9 mouse cellular contexts compared by ENCODE assay signal in the genomic region with DNA sequence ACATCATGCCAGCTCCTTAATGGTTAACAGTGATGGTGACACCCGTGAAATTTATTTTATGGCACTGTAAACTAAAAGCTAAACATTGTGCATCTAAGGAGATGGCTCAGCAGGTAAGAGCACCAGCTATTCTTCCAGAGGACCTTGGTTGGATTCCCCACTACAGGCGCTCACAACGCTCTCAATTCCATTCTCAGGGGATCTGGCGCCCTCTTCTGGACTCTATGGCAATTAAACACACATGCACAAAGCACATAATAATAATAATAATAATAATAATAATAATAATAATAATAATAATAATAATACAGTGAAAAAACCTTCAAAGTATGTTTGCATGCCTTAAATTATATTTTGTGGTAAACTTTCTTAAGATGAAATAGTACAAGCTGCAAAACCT. TPM values are rescaled to one million over a fixed set of nuclear protein-coding genes. Genes with fewer than 3 reads are reported as not detected.
DNase-seq lines count a peak whose midpoint lies in the region; ATAC-seq and TF ChIP-seq lines count a peak whose summit lies in the region.
"Had no signal": no experiment of that assay in that cellular context is flagged by ENCODE, and none has a peak within 500 bp of the region (broad histone marks: within the 10 kb centered on the region; RNA-seq: fewer than 3 reads in every experiment).

No protein-coding gene starts in this region.

- H3K4me1 ChIP-seq in hindbrain, postnatal 0 days (ENCODE audit: insufficient read depth, low read length), result no peaks in the 10 kb centered on the region
- H3K4me1 ChIP-seq in hindbrain, embryonic 16.5 days (ENCODE audit: control insufficient read depth, insufficient read depth, low read depth, low read length), result no peaks in the 10 kb centered on the region
- no peaks in the 10 kb centered on the region for H3K4me1 ChIP-seq in stomach, postnatal 0 days (replicated peaks; ENCODE audit: control insufficient read depth, insufficient read depth)

- peak; percentile 26 for TF ChIP-seq CTCF in hindbrain, postnatal 0 days (IDR thresholded peaks at IDR 0.05; ENCODE audit: low read depth)
- TF ChIP-seq CTCF in stomach, postnatal 0 days (IDR thresholded peaks at IDR 0.05; ENCODE audit: low read depth), result peak; percentile 44

- no peaks in the 10 kb centered on the region for H3K27me3 ChIP-seq in hindbrain, postnatal 0 days (ENCODE audit: insufficient read depth, low read length)
- no peaks in the 10 kb centered on the region for H3K27me3 ChIP-seq in hindbrain, embryonic 16.5 days (replicated peaks; ENCODE audit: control insufficient read depth, insufficient read depth, low read length)
- H3K27me3 ChIP-seq in stomach, postnatal 0 days (ENCODE audit: control insufficient read depth, insufficient read depth, low read length), result no peaks in the 10 kb centered on the region

- no peak overlapping the region for H3K27ac ChIP-seq in hindbrain, postnatal 0 days
- H3K27ac ChIP-seq in hindbrain, embryonic 16.5 days (ENCODE audit: low read depth, low read length), result no peak overlapping the region
- H3K27ac ChIP-seq in stomach, postnatal 0 days (replicated peaks), result no peak overlapping the region

- no peaks in the 10 kb centered on the region for H3K36me3 ChIP-seq in hindbrain, postnatal 0 days (ENCODE audit: insufficient read depth, low read length)
- H3K36me3 ChIP-seq in hindbrain, embryonic 16.5 days (ENCODE audit: control insufficient read depth, insufficient read depth, low read length), result no peaks in the 10 kb centered on the region
- no peaks in the 10 kb centered on the region for H3K36me3 ChIP-seq in stomach, postnatal 0 days (ENCODE audit: control insufficient read depth, insufficient read depth, low read length)

- no peak for ATAC-seq in hindbrain, postnatal 0 days
- no peak for ATAC-seq in hindbrain, embryonic 16.5 days
- no peak for ATAC-seq in stomach, postnatal 0 days (ENCODE audit: low FRiP score, low TSS enrichment)

- no peak overlapping the region for H3K4me2 ChIP-seq in hindbrain, postnatal 0 days (ENCODE audit: low read depth, low read length)
- no peak overlapping the region for H3K4me2 ChIP-seq in hindbrain, embryonic 16.5 days (ENCODE audit: low read length)
- H3K4me2 ChIP-seq in stomach, postnatal 0 days (replicated peaks; ENCODE audit: low read depth), result no peak overlapping the region
- H3K4me2 ChIP-seq: midbrain, embryonic 11.5 days had no signal

- H3K9ac ChIP-seq in hindbrain, postnatal 0 days (replicated peaks; ENCODE audit: low read length), result no peak overlapping the region
- H3K9ac ChIP-seq in hindbrain, embryonic 16.5 days (ENCODE audit: low read depth, low read length), result no peak overlapping the region
- no peak overlapping the region for H3K9ac ChIP-seq in stomach, postnatal 0 days (ENCODE audit: low read length)

- no peak for TF ChIP-seq EP300 in stomach, postnatal 0 days (optimal IDR thresholded peaks at IDR 0.05)

- no peak overlapping the region for H3K4me3 ChIP-seq in hindbrain, postnatal 0 days (ENCODE audit: low read length)
- H3K4me3 ChIP-seq in hindbrain, embryonic 16.5 days (ENCODE audit: low read length), result no peak overlapping the region
- no peak overlapping the region for H3K4me3 ChIP-seq in stomach, postnatal 0 days (ENCODE audit: low read depth, low read length)

- H3K9me3 ChIP-seq in hindbrain, postnatal 0 days (ENCODE audit: low read length), result no peaks in the 10 kb centered on the region
- H3K9me3 ChIP-seq in hindbrain, embryonic 16.5 days (ENCODE audit: control insufficient read depth, low read length), result no peaks in the 10 kb centered on the region
- no peaks in the 10 kb centered on the region for H3K9me3 ChIP-seq in stomach, postnatal 0 days (ENCODE audit: control insufficient read depth, low read length)

- 33% methylated on average over 4 of the region's 4 CpGs for WGBS in hindbrain, postnatal 0 days
- WGBS in hindbrain, embryonic 16.5 days, result 33% methylated on average over 4 of the region's 4 CpGs
- 42% methylated on average over 4 of the region's 4 CpGs for WGBS in stomach, postnatal 0 days

- peak; percentile 18 for DNase-seq in hindbrain, postnatal 0 days (ENCODE audit: low spot score)
- DNase-seq in thymus, postnatal 25 days, result peak; percentile 3
- DNase-seq in thymus, postnatal 36 days, result no peak
- peak; percentile 13 for DNase-seq in c-Kit-positive CD71-positive TER-119-positive erythroid progenitor cells, embryonic 14.5 days (ENCODE audit: low spot score)
- DNase-seq in stomach, postnatal 0 days (ENCODE audit: low spot score), result no peak
- no peak for DNase-seq in frontal cortex, postnatal 36 days (ENCODE audit: low spot score in 2 of 2)
- no peak for DNase-seq in urinary bladder, postnatal 25 days (ENCODE audit: low spot score)

RNA-seq across cellular contexts. Expression of a gene that starts 11.6 kb away (rescaled TPM):
- total RNA-seq in hindbrain, postnatal 0 days (2014; rRNA removed), result 0.42 and 1.1 TPM in 2 replicates
- polyA plus RNA-seq in hindbrain, postnatal 0 days (2015; fragmentation: Nextera tagmentation; extraction: Ambion mirVana), result 0.71 and 0.76 TPM in 2 replicates
- polyA plus RNA-seq in hindbrain, embryonic 16.5 days (2015; fragmentation: Nextera tagmentation; extraction: Ambion mirVana), result 0.79 and 0.90 TPM in 2 replicates
- polyA plus RNA-seq in stomach, postnatal 0 days (2015; fragmentation: Nextera tagmentation; extraction: Ambion mirVana), result 0.04 and 0.05 TPM in 2 replicates

RNA-seq across cellular contexts. Expression of a gene that starts 49.1 kb away (rescaled TPM):
- 53.0 and 64.4 TPM in 2 replicates for total RNA-seq in hindbrain, postnatal 0 days (2014; rRNA removed)
- 139 and 144 TPM in 2 replicates for polyA plus RNA-seq in hindbrain, postnatal 0 days (2015; fragmentation: Nextera tagmentation; extraction: Ambion mirVana)
- 124 and 133 TPM in 2 replicates for polyA plus RNA-seq in hindbrain, embryonic 16.5 days (2015; fragmentation: Nextera tagmentation; extraction: Ambion mirVana)
- 69.2 and 72.8 TPM in 2 replicates for polyA plus RNA-seq in stomach, postnatal 0 days (2015; fragmentation: Nextera tagmentation; extraction: Ambion mirVana)

Comparison
In these comparisons a context has a peak if more than half of its experiments do, and no peak if none do; other contexts are left out.
1. DNase-seq: peak in hindbrain, postnatal 0 days (single experiment), thymus, postnatal 25 days (single experiment) and c-Kit-positive CD71-positive TER-119-positive erythroid progenitor cells, embryonic 14.5 days (single experiment); none in thymus, postnatal 36 days (0 of 2), stomach, postnatal 0 days (single experiment), frontal cortex, postnatal 36 days (0 of 2) and urinary bladder, postnatal 25 days (single experiment).